Mouse (Mus musculus): ENCODE data around the gene Lrp1. TPM values are rescaled to one million over a fixed set of nuclear protein-coding genes. Genes with fewer than 3 reads are reported as not detected.

The Lrp1 gene
- polyA plus RNA-seq, 1 experiment from 2014 or later: 101 TPM

GRCm38 (mm10) chr10:127531548-127531947 lies 89.4 kb downstream of the Lrp1 start:
- no peaks in the 10 kb centered on the region for H3K9me3 ChIP-seq
- H3K4me3 ChIP-seq: peak overlapping the region; percentile 61
- no peak for ATAC-seq (ENCODE audit: low FRiP score)
- no peaks in the 10 kb centered on the region for H3K36me3 ChIP-seq
- H3K4me1 ChIP-seq (replicated peaks): peaks cover 100% of the 10 kb centered on the region
- H3K9ac ChIP-seq: peak overlapping the region; percentile 87
- peak overlapping the region; percentile 91 for H3K27ac ChIP-seq
- peak overlapping the region; percentile 86 for H3K4me2 ChIP-seq
- WGBS: 1% methylated on average over 4 of the region's 4 CpGs
- peaks cover 85% of the 10 kb centered on the region for H3K27me3 ChIP-seq

- peaks cover 4% of the 10 kb centered on the region; the same call in 1 of the 2 replicates for H3K36me3 ChIP-seq
- ATAC-seq (ENCODE audit: low FRiP score): no peak
Observed at GRCm38 (mm10) chr10:127530945-127531344, 90.0 kb downstream of the Lrp1 start.

GRCm38 (mm10) chr10:127527481-127527880 lies 93.5 kb downstream of the Lrp1 start:
- Histone ChIP-seq H3K4me1 (replicated peaks) (peaks cover 92% of the 10 kb centered on the region), H3K9ac (peak overlapping the region; percentile 87), H3K4me2 (peak overlapping the region; percentile 86), H3K36me3 (peaks cover 5% of the 10 kb centered on the region; the same call in 1 of the 2 replicates), H3K9me3 (no peaks in the 10 kb centered on the region), H3K27ac (peak overlapping the region; percentile 91), H3K4me3 (peak overlapping the region; percentile 61), H3K27me3 (peaks cover 75% of the 10 kb centered on the region)
- 4% methylated on average over 17 of the region's 17 CpGs for WGBS
- peak; percentile 24 for ATAC-seq (ENCODE audit: low FRiP score)

More at GRCm38 (mm10) chr10:127530945-127531344, 90.0 kb downstream of the Lrp1 start:
- under 1% methylated on average over 22 of the region's 25 CpGs for WGBS
- peak overlapping the region; percentile 91 for H3K27ac ChIP-seq
- H3K4me2 ChIP-seq: peak overlapping the region; percentile 86
- peaks cover 100% of the 10 kb centered on the region for H3K4me1 ChIP-seq (replicated peaks)
- peak overlapping the region; percentile 87 for H3K9ac ChIP-seq
- H3K4me3 ChIP-seq: peak overlapping the region; percentile 61
- H3K27me3 ChIP-seq: peaks cover 88% of the 10 kb centered on the region
- no peaks in the 10 kb centered on the region for H3K9me3 ChIP-seq

GRCm38 (mm10) chr10:127526681-127527080 lies 94.3 kb downstream of the Lrp1 start:
- H3K27ac ChIP-seq: peak overlapping the region; percentile 91
- H3K4me2 ChIP-seq: peak overlapping the region; percentile 86
- H3K4me3 ChIP-seq: peak overlapping the region; percentile 61
- peaks cover 69% of the 10 kb centered on the region for H3K27me3 ChIP-seq
- peaks cover 5% of the 10 kb centered on the region; the same call in 1 of the 2 replicates for H3K36me3 ChIP-seq
- under 1% methylated on average over 26 of the region's 26 CpGs for WGBS
- H3K4me1 ChIP-seq (replicated peaks): peaks cover 88% of the 10 kb centered on the region
- no peaks in the 10 kb centered on the region for H3K9me3 ChIP-seq
- peak overlapping the region; percentile 87 for H3K9ac ChIP-seq
- ATAC-seq (ENCODE audit: low FRiP score): no peak

GRCm38 (mm10) chr10:127526048-127526447 lies 94.9 kb downstream of the Lrp1 start:
- Histone ChIP-seq H3K9me3 (no peaks in the 10 kb centered on the region), H3K9ac (peak overlapping the region; percentile 87), H3K4me2 (peak overlapping the region; percentile 86), H3K36me3 (peaks cover 5% of the 10 kb centered on the region; the same call in 1 of the 2 replicates), H3K27me3 (peaks cover 66% of the 10 kb centered on the region), H3K4me1 (replicated peaks) (peaks cover 88% of the 10 kb centered on the region), H3K4me3 (peak overlapping the region; percentile 61), H3K27ac (peak overlapping the region; percentile 91)
- no peak for ATAC-seq (ENCODE audit: low FRiP score)
- WGBS: 4% methylated on average over 26 of the region's 26 CpGs

GRCm38 (mm10) chr10:127524646-127525255 lies 96.2 kb downstream of the Lrp1 start:
- Histone ChIP-seq H3K9ac (peak overlapping the region; percentile 87), H3K27ac (peak overlapping the region; percentile 91), H3K36me3 (peaks cover 11% of the 10 kb centered on the region), H3K27me3 (peaks cover 63% of the 10 kb centered on the region), H3K4me3 (0 out of 2 replicates have a peak overlapping the region, but pooled peaks have one; percentile 11), H3K4me1 (replicated peaks) (peaks cover 88% of the 10 kb centered on the region), H3K4me2 (peak overlapping the region; percentile 86), H3K9me3 (no peaks in the 10 kb centered on the region)
- ATAC-seq (ENCODE audit: low FRiP score): 0 out of 2 replicates have a peak, but pooled peaks have one; percentile 3
- WGBS: 2% methylated on average over 21 of the region's 23 CpGs

- peaks cover 73% of the 10 kb centered on the region for H3K4me1 ChIP-seq (replicated peaks)
- H3K4me3 ChIP-seq: peak within 1 kb of the TSS; percentile 50
- H3K27ac ChIP-seq: peak within 1 kb of the TSS; percentile 9
- peaks cover 29% of the 10 kb centered on the region for H3K36me3 ChIP-seq
- under 1% methylated on average over 21 of the region's 21 CpGs for WGBS
- peak within 1 kb of the TSS; percentile 76 for H3K4me2 ChIP-seq
- H3K9me3 ChIP-seq: no peaks in the 10 kb centered on the region
- H3K27me3 ChIP-seq: peaks cover 58% of the 10 kb centered on the region
- peak; percentile 43 for ATAC-seq (ENCODE audit: low FRiP score)
- H3K9ac ChIP-seq: peak within 1 kb of the TSS; percentile 70
Observed at GRCm38 (mm10) chr10:127522088-127522581, 98.8 kb downstream of the Lrp1 start, which contains the start of gene Shmt2. Shmt2 (minus strand) TSS chr10:127522444.

GRCm38 (mm10) chr10:127521611-127522080 lies 99.3 kb downstream of the Lrp1 start:
- Histone ChIP-seq H3K36me3 (peaks cover 29% of the 10 kb centered on the region), H3K27ac (peak overlapping the region; percentile 9; the same call in 1 of the 2 replicates), H3K27me3 (peaks cover 57% of the 10 kb centered on the region), H3K4me3 (peak overlapping the region; percentile 50), H3K9ac (peak overlapping the region; percentile 70), H3K4me2 (peak overlapping the region; percentile 76), H3K4me1 (replicated peaks) (peaks cover 73% of the 10 kb centered on the region), H3K9me3 (no peaks in the 10 kb centered on the region)
- 0 out of 2 replicates have a peak, but pooled peaks have one; percentile 0 for ATAC-seq (ENCODE audit: low FRiP score)
- WGBS: 13% methylated on average over 12 of the region's 12 CpGs

- H3K9ac ChIP-seq: peak overlapping the region; percentile 35; the same call in 1 of the 2 replicates
- H3K4me3 ChIP-seq: 0 out of 2 replicates have a peak overlapping the region, but pooled peaks have one; percentile 0
- peak overlapping the region; percentile 76 for H3K4me2 ChIP-seq
- 77% methylated on average over 20 of the region's 20 CpGs for WGBS
- no peak overlapping the region for H3K27ac ChIP-seq
- ATAC-seq (ENCODE audit: low FRiP score): no peak
- no peaks in the 10 kb centered on the region for H3K9me3 ChIP-seq
- H3K4me1 ChIP-seq (replicated peaks): peaks cover 73% of the 10 kb centered on the region
- peaks cover 52% of the 10 kb centered on the region for H3K27me3 ChIP-seq
- peaks cover 24% of the 10 kb centered on the region for H3K36me3 ChIP-seq
Observed at GRCm38 (mm10) chr10:127520714-127521357, 100.1 kb downstream of the Lrp1 start.

- no peak overlapping the region for H3K4me3 ChIP-seq
- H3K9me3 ChIP-seq: no peaks in the 10 kb centered on the region
- H3K4me2 ChIP-seq: no peak overlapping the region
Observed at GRCm38 (mm10) chr10:127519903-127520713, 100.8 kb downstream of the Lrp1 start.

GRCm38 (mm10) chr10:127519041-127519701 lies 101.8 kb downstream of the Lrp1 start:
- H3K9ac ChIP-seq: no peak overlapping the region
- 91% methylated on average over 26 of the region's 26 CpGs for WGBS
- no peak for ATAC-seq (ENCODE audit: low FRiP score)
- H3K9me3 ChIP-seq: no peaks in the 10 kb centered on the region
- peaks cover 24% of the 10 kb centered on the region for H3K36me3 ChIP-seq
- no peak overlapping the region for H3K27ac ChIP-seq
- H3K4me1 ChIP-seq (replicated peaks): peaks cover 73% of the 10 kb centered on the region
- H3K4me2 ChIP-seq: no peak overlapping the region
- peaks cover 52% of the 10 kb centered on the region for H3K27me3 ChIP-seq
- no peak overlapping the region for H3K4me3 ChIP-seq

More at GRCm38 (mm10) chr10:127519903-127520713, 100.8 kb downstream of the Lrp1 start:
- Histone ChIP-seq H3K27ac (no peak overlapping the region), H3K36me3 (peaks cover 24% of the 10 kb centered on the region), H3K9ac (peak overlapping the region; percentile 35; the same call in 1 of the 2 replicates), H3K27me3 (peaks cover 52% of the 10 kb centered on the region), H3K4me1 (replicated peaks) (peaks cover 73% of the 10 kb centered on the region)
- WGBS: 91% methylated on average over 37 of the region's 37 CpGs
- no peak for ATAC-seq (ENCODE audit: low FRiP score)
